Mouse (Mus musculus) inflammation-experienced regulatory T-cells, adult 16 weeks (primary cell): ENCODE measurements around the gene Lct. TPM values are rescaled to one million over a fixed set of nuclear protein-coding genes. Genes with fewer than 3 reads are reported as not detected.

ENCODE experiments used
- polyA plus RNA-seq: library from polyadenylated mRNA; unstranded; fragments of 100-300 nt; shearing (Covaris generic); gene quantifications from one replicate; pipeline ENCODE4 v1.2.1, GENCODE M21; 2017

The Lct gene
- 0.07 TPM for polyA plus RNA-seq

GRCm38 (mm10) chr1:128328218-128328617 is at the start of gene Lct:
Gene Lct, minus strand, starts transcription at chr1:128328318.

GRCm38 (mm10) chr1:128359554-128360376 is 31.6 kb upstream of the Lct start, which contains the start of gene Mcm6:
Gene Mcm6, minus strand, starts transcription at chr1:128359664.

GRCm38 (mm10) chr1:128243627-128243995 is 84.5 kb downstream of the Lct start, which contains the start of gene Ubxn4:
Gene Ubxn4, plus strand, starts transcription at chr1:128243964.

Other genes starting within 250 kb of the Lct start
- 3.1 TPM for gene Zranb3, start 225.3 kb downstream of the Lct start, polyA plus RNA-seq
- 90.9 TPM for gene R3hdm1, start 225.0 kb downstream of the Lct start, polyA plus RNA-seq
- gene Ubxn4, start 84.4 kb downstream of the Lct start, polyA plus RNA-seq, result 121 TPM
- gene Mcm6, start 31.3 kb upstream of the Lct start, polyA plus RNA-seq, result 183 TPM
- 207 TPM for gene Dars, start 89.0 kb upstream of the Lct start, polyA plus RNA-seq